Mouse (Mus musculus) urinary bladder, postnatal 14 days (tissue): ENCODE data around the gene Rptor.

ENCODE experiments used
- DNase-seq: peaks from one replicate; pipeline ENCODE4 v3.0.0; 2021; ENCODE audit warnings: low spot score

Gene Rptor

GRCm38 (mm10) chr11:119811598-119811997, 208.9 kb downstream of the Rptor start:
- no peak for DNase-seq

GRCm38 (mm10) chr11:119812093-119812492, 209.4 kb downstream of the Rptor start:
- DNase-seq, result no peak

- no peak for DNase-seq
Observed at GRCm38 (mm10) chr11:119814035-119814558, 211.4 kb downstream of the Rptor start.

- DNase-seq, result no peak
Observed at GRCm38 (mm10) chr11:119816798-119817361, 214.2 kb downstream of the Rptor start.

- DNase-seq, result no peak
Observed at GRCm38 (mm10) chr11:119817362-119817837, 214.7 kb downstream of the Rptor start.

GRCm38 (mm10) chr11:119817898-119818297, 215.2 kb downstream of the Rptor start:
- no peak for DNase-seq

GRCm38 (mm10) chr11:119821514-119821913, 218.8 kb downstream of the Rptor start:
- DNase-seq, result no peak

- DNase-seq, result no peak
Observed at GRCm38 (mm10) chr11:119824072-119824649, 221.5 kb downstream of the Rptor start.

GRCm38 (mm10) chr11:119825783-119826182, 223.1 kb downstream of the Rptor start:
- DNase-seq, result no peak

- DNase-seq, result no peak
Observed at GRCm38 (mm10) chr11:119826239-119826638, 223.5 kb downstream of the Rptor start.

GRCm38 (mm10) chr11:119829116-119829515, 226.4 kb downstream of the Rptor start:
- DNase-seq, result no peak

GRCm38 (mm10) chr11:119831682-119832081, 229.0 kb downstream of the Rptor start:
- DNase-seq, result no peak

- DNase-seq, result no peak
Observed at GRCm38 (mm10) chr11:119833311-119833710, 230.6 kb downstream of the Rptor start.

GRCm38 (mm10) chr11:119833877-119834804, 231.4 kb downstream of the Rptor start:
- no peak for DNase-seq

GRCm38 (mm10) chr11:119836326-119836725, 233.6 kb downstream of the Rptor start:
- DNase-seq, result no peak

GRCm38 (mm10) chr11:119837786-119838185, 235.1 kb downstream of the Rptor start:
- DNase-seq, result no peak

GRCm38 (mm10) chr11:119839411-119840342, 237.0 kb downstream of the Rptor start:
- DNase-seq, result no peak

GRCm38 (mm10) chr11:119846608-119847007, 243.9 kb downstream of the Rptor start:
- DNase-seq, result no peak

GRCm38 (mm10) chr11:119847076-119847475, 244.4 kb downstream of the Rptor start:
- no peak for DNase-seq

GRCm38 (mm10) chr11:119847569-119847968, 244.9 kb downstream of the Rptor start:
- no peak for DNase-seq

- DNase-seq, result no peak
Observed at GRCm38 (mm10) chr11:119848189-119848588, 245.5 kb downstream of the Rptor start.
